Mouse (Mus musculus) embryonic fibroblast, embryonic 13.5 days (primary cell): Measurements from ENCODE around the gene Kctd2.

ENCODE experiments used
- CTCF ChIP-seq: IDR thresholded peaks from 2 replicates; pipeline ENCODE4 v1.5.1; 2011; ENCODE audit warnings: mild to moderate bottlenecking, control low read depth, low read length, moderate library complexity, borderline replicate concordance; ENCODE audit not compliant: insufficient read depth
- POLR2A ChIP-seq: IDR thresholded peaks from 2 replicates; pipeline ENCODE4 v1.6.1; 2011; ENCODE audit warnings: low read depth, mild to moderate bottlenecking, control low read depth, low read length, moderate library complexity

DNA sequence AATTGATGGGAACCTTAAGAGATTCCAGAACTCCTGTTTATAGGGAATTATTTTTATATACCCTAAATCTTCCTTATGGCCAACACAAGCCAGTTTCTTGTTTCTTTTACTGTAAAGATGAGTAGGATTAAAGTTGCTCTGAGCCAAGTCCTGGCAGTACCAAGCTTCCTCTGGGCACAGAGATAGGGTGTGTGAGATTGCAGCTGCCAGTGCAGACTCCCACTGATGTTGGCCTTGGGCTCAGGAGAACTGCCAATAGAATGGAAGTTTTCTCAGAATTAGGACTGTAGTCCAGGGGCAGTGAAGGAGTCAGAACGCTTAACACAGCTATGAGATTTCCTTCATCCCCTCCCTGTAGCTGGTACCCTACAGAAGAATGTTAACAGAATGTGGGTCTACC is 1.4 kb downstream of the Kctd2 start:
- TF ChIP-seq CTCF (no peak), POLR2A (no peak)
